Mouse (Mus musculus) layer of hippocampus, adult 9-10 months (tissue): ENCODE measurements around the gene Cox5a.

ENCODE experiments used
- DNase-seq: peaks from one replicate; pipeline ENCODE4 v3.0.0; 2022; ENCODE audit warnings: low spot score

Gene Cox5a

GRCm38 (mm10) chr9:57562896-57563372 lies 41.9 kb downstream of the Cox5a start:
- DNase-seq: no peak

- DNase-seq: no peak
Observed at GRCm38 (mm10) chr9:57564609-57565008, 43.5 kb downstream of the Cox5a start.

GRCm38 (mm10) chr9:57565741-57566221 lies 44.7 kb downstream of the Cox5a start:
- DNase-seq: peak; percentile 62

- DNase-seq: no peak
Observed at GRCm38 (mm10) chr9:57566846-57567245, 45.8 kb downstream of the Cox5a start.

- no peak for DNase-seq
Observed at GRCm38 (mm10) chr9:57568500-57568899, 47.4 kb downstream of the Cox5a start.

DNA sequence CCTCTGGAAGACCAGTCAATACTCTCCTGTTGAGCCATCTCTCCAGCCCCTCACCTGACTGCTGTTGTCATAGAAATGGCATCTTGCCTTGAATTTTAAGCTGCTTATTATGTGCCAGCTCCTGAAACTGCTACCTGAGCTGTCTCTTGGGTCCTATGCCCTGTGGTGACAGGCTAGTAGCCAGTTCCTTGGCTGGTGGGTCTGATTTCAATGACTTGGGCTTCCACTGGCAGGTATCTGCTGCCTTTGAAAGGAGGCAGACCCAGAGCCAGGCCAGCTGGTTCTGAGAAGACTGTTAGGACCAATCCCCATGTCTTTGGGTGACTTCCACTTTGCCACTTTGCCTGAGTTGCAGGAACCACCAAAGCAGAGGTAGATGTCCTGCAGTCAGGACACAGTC lies 53.3 kb downstream of the Cox5a start:
- no peak for DNase-seq

GRCm38 (mm10) chr9:57575577-57575976 lies 54.5 kb downstream of the Cox5a start:
- DNase-seq: no peak

GRCm38 (mm10) chr9:57577144-57577849 lies 56.2 kb downstream of the Cox5a start:
- no peak for DNase-seq
